Mouse (Mus musculus) liver, embryonic 12.5 days (tissue): Measurements from ENCODE around the gene Vps13c. TPM values are rescaled to one million over a fixed set of nuclear protein-coding genes. Genes with fewer than 3 reads are reported as not detected.
A peak's percentile ranks its signal among the peaks of the same experiment; 100 is the strongest.

Experiments used
- ATAC-seq: fragments of 200-750 bp; cut with Nextera tagmentation; 2 replicates; pipeline ENCODE4 v1.8.0; 2017; ENCODE audit warnings: moderate number of reproducible peaks, mild to moderate bottlenecking, moderate library complexity
- H3K27ac ChIP-seq: fragments of 300-500 bp; sonication (generic); 2 replicates; pipeline ENCODE4 v1.5.1; 2016; ENCODE audit warnings: mild to moderate bottlenecking
- H3K27me3 ChIP-seq: fragments of 300-500 bp; sonication (generic); replicated peaks from 2 replicates; pipeline ENCODE4 v1.6.1; 2016; ENCODE audit warnings: mild to moderate bottlenecking, moderate library complexity
- H3K36me3 ChIP-seq: fragments of 300-500 bp; sonication (generic); 2 replicates; pipeline ENCODE4 v1.6.1; 2016; ENCODE audit warnings: mild to moderate bottlenecking, moderate library complexity
- H3K4me1 ChIP-seq: fragments of 300-500 bp; sonication (generic); 2 replicates; pipeline ENCODE4 v1.6.1; 2016
- H3K4me2 ChIP-seq: fragments of 300-500 bp; sonication (generic); 2 replicates; pipeline ENCODE4 v1.6.1; 2016; ENCODE audit warnings: mild to moderate bottlenecking, moderate library complexity
- H3K4me3 ChIP-seq: fragments of 300-500 bp; sonication (generic); 2 replicates; pipeline ENCODE4 v1.5.1; 2016; ENCODE audit warnings: mild to moderate bottlenecking, moderate library complexity
- H3K9ac ChIP-seq: fragments of 300-500 bp; sonication (generic); 2 replicates; pipeline ENCODE4 v1.6.1; 2016; ENCODE audit warnings: mild to moderate bottlenecking, moderate library complexity
- H3K9me3 ChIP-seq: fragments of 300-500 bp; sonication (generic); replicated peaks from 2 replicates; pipeline ENCODE4 v1.6.1; 2016; ENCODE audit warnings: mild to moderate bottlenecking, moderate library complexity
- WGBS: fragments of 180-500 bp; shearing (Covaris S2); methylation state at CpG from one replicate; pipeline ENCODE4 v1.1.7; 2016; ENCODE audit not compliant: insufficient replicate concordance; 5-methylcytosine and 5-hydroxymethylcytosine counted together
- polyA plus RNA-seq: library from polyadenylated mRNA; unstranded; fragments of >200 nt; fragmentation: Nextera tagmentation; extraction: Ambion mirVana; gene quantifications from 2 replicates; pipeline ENCODE4 v1.2.1, GENCODE M21; 2016

The Vps13c gene
- polyA plus RNA-seq, 1 experiment from 2014 or later = 9.7 TPM

DNA sequence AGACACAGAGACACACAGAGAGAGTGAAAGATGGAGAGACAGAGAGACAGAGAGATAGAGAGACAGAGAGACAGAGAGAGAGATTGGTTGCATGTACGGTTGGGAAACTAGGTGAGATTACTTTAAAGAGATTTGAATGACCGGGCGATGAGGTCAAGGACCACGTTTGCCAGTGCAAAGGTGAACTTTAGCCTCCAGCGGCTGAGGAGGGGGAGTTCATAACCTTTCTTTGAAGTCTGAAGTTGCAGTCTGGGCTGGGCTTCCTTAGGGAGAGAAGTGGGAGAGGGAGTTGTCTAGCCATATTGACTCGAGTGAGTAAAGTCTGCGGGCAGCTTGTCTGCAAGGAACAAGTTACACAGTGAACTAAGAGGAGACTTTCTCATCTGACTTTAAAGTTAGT, 25.2 kb downstream of the Vps13c start:
- Histone ChIP-seq H3K27ac (peak overlapping the region; percentile 73), H3K27me3 (no peaks in the 10 kb centered on the region), H3K4me2 (no peak overlapping the region), H3K4me1 (peaks cover 78% of the 10 kb centered on the region), H3K9me3 (no peaks in the 10 kb centered on the region), H3K4me3 (no peak overlapping the region), H3K9ac (no peak overlapping the region), H3K36me3 (peaks cover 34% of the 10 kb centered on the region)
- WGBS = 75% methylated on average over 7 of the region's 7 CpGs
- ATAC-seq = no peak

GRCm38 (mm10) chr9:67867411-67867810, 27.2 kb downstream of the Vps13c start:
- peaks cover 80% of the 10 kb centered on the region for H3K4me1 ChIP-seq
- peaks cover 32% of the 10 kb centered on the region for H3K36me3 ChIP-seq
- no peak overlapping the region for H3K27ac ChIP-seq
- WGBS = 84% methylated on average over 6 of the region's 6 CpGs
- H3K9me3 ChIP-seq = no peaks in the 10 kb centered on the region
- ATAC-seq = no peak
- no peaks in the 10 kb centered on the region for H3K27me3 ChIP-seq
- H3K4me3 ChIP-seq = no peak overlapping the region
- peak overlapping the region; percentile 25; the same call in 1 of the 2 replicates for H3K9ac ChIP-seq
- H3K4me2 ChIP-seq = no peak overlapping the region

- H3K9me3 ChIP-seq = no peaks in the 10 kb centered on the region
- H3K27ac ChIP-seq = peak overlapping the region; percentile 77
- H3K9ac ChIP-seq = peak overlapping the region; percentile 10; the same call in 1 of the 2 replicates
- WGBS = 58% methylated on average over 16 of the region's 16 CpGs
- H3K4me2 ChIP-seq = peak overlapping the region; percentile 45
- no peaks in the 10 kb centered on the region for H3K27me3 ChIP-seq
- peaks cover 80% of the 10 kb centered on the region for H3K4me1 ChIP-seq
- no peak overlapping the region for H3K4me3 ChIP-seq
- peak; percentile 91 for ATAC-seq
- H3K36me3 ChIP-seq = peaks cover 42% of the 10 kb centered on the region
These were observed 29.7 kb downstream of the Vps13c start for GRCm38 (mm10) chr9:67869691-67870450.

DNA sequence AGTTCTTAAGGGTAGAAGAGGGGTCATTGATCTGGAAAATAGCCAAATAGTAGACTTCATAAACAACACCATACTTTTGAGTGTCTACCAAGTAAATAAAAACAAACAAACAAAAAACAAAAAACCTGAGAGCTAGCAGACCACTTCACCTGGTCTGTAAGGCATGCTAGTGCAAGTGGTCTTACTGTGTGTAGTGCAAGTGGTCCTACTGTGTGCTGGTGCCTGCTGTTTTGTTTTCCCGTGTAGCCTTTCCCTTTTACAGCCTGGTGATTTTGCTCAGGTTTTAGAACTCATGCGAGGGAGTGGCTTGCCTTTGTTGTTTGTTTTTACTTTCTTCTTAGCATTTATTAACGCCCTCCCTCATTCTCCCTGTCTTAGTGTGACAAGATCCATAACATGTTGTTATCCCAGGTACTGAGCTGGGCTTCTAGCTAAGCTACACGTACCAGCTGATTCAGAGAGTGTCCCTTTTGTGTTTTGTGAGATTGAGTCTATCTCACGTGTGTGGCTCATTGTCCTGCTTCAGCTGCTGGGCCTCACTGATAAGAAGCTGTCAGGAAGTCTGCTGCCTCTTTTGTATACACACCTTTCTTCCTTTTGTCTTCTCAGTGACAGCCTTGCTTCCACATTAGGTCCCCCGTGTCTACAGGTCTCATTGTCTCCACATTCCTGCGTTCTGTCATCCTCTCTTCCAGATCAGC, 34.5 kb downstream of the Vps13c start:
- 36% methylated on average over 7 of the region's 7 CpGs for WGBS
- ATAC-seq = peak; percentile 48
- peak overlapping the region; percentile 37 for H3K9ac ChIP-seq

GRCm38 (mm10) chr9:67875337-67875736, 35.1 kb downstream of the Vps13c start:
- H3K27ac ChIP-seq = peak overlapping the region; percentile 82
- H3K4me3 ChIP-seq = no peak overlapping the region
- H3K36me3 ChIP-seq = peaks cover 48% of the 10 kb centered on the region
- no peaks in the 10 kb centered on the region for H3K9me3 ChIP-seq
- WGBS = 24% methylated on average over 2 of the region's 2 CpGs
- peaks cover 85% of the 10 kb centered on the region for H3K4me1 ChIP-seq
- H3K9ac ChIP-seq = no peak overlapping the region
- no peaks in the 10 kb centered on the region for H3K27me3 ChIP-seq
- no peak overlapping the region for H3K4me2 ChIP-seq
- ATAC-seq = peak; percentile 36; the same call in 1 of the 2 replicates

More for the DNA sequence above, 34.5 kb downstream of the Vps13c start:
- no peak overlapping the region for H3K4me2 ChIP-seq
- H3K27ac ChIP-seq = peak overlapping the region; percentile 82
- H3K4me1 ChIP-seq = peaks cover 89% of the 10 kb centered on the region
- H3K27me3 ChIP-seq = no peaks in the 10 kb centered on the region
- no peak overlapping the region for H3K4me3 ChIP-seq
- no peaks in the 10 kb centered on the region for H3K9me3 ChIP-seq
- H3K36me3 ChIP-seq = peaks cover 45% of the 10 kb centered on the region

DNA sequence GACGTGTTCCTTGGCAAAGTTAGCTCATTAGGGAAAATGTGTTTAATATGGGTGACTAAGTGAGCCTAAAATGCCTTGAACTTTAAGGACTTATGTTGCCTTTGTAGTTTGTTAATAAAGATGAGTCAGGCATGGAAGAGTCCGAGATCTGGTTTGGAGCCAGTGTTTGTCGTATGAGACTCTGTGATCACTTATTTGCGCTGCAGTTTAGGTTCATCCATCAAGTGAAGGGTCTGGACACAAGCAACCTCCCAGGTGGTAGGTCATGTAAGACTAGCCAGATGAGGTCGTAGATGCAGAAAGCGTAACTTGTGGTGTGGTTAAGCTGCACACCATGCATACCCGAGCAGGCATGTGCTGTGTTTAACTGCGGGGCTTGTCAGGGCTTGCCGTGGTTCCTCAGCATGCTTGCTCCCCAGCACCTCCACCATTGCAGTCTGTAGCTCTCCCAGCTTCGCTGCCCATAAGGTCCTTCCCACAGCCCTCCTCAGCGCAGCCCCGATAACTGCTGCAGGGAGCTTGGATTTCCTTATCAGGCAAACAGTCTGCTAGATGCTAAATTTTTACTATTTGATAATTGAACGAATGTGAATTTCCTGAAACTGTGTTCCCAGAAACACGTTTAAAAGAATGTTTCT, 37.0 kb downstream of the Vps13c start:
- no peaks in the 10 kb centered on the region for H3K9me3 ChIP-seq
- peak; percentile 87 for ATAC-seq
- 0 out of 2 replicates have a peak overlapping the region, but pooled peaks have one; percentile 11 for H3K4me3 ChIP-seq
- WGBS = 33% methylated on average over 14 of the region's 14 CpGs
- H3K36me3 ChIP-seq = peaks cover 56% of the 10 kb centered on the region
- H3K27me3 ChIP-seq = no peaks in the 10 kb centered on the region
- H3K27ac ChIP-seq = peak overlapping the region; percentile 88
- peak overlapping the region; percentile 44; the same call in 1 of the 2 replicates for H3K9ac ChIP-seq
- H3K4me2 ChIP-seq = peak overlapping the region; percentile 56
- peaks cover 75% of the 10 kb centered on the region for H3K4me1 ChIP-seq

GRCm38 (mm10) chr9:67878197-67878769, 38.1 kb downstream of the Vps13c start:
- Histone ChIP-seq H3K27ac (peak overlapping the region; percentile 90), H3K27me3 (no peaks in the 10 kb centered on the region), H3K4me3 (peak overlapping the region; percentile 6; the same call in 1 of the 2 replicates), H3K4me1 (peaks cover 66% of the 10 kb centered on the region), H3K9ac (peak overlapping the region; percentile 51), H3K4me2 (peak overlapping the region; percentile 54), H3K36me3 (peaks cover 58% of the 10 kb centered on the region), H3K9me3 (no peaks in the 10 kb centered on the region)
- peak; percentile 81 for ATAC-seq
- 46% methylated on average over 11 of the region's 11 CpGs for WGBS

- Histone ChIP-seq H3K4me2 (no peak overlapping the region), H3K9ac (no peak overlapping the region), H3K36me3 (peaks cover 86% of the 10 kb centered on the region), H3K4me3 (no peak overlapping the region), H3K4me1 (peaks cover 21% of the 10 kb centered on the region), H3K9me3 (no peaks in the 10 kb centered on the region), H3K27me3 (no peaks in the 10 kb centered on the region), H3K27ac (no peak overlapping the region)
- no peak for ATAC-seq
- WGBS = 91% methylated on average over 13 of the region's 13 CpGs
These were observed 43.3 kb downstream of the Vps13c start for GRCm38 (mm10) chr9:67883349-67883984.

DNA sequence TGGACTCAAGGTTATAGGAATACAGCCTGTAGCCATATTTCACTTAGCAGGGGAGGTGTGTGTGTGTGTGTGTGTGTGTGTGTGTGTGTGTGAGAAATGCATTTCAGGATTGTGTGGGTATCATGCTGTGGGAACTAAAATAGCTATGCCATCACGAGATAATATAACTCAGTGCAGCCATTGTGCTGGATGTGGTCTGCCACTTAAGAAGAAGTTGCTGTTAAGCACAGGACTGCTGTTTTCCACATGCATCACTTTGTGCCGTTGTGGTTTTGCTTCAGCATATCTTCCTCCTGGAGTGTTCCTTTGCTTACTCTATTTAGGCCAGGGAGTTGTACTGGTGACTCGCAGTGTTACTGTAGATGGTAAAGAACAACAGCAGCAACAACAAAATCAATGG, 43.9 kb downstream of the Vps13c start:
- Histone ChIP-seq H3K9ac (no peak overlapping the region), H3K9me3 (no peaks in the 10 kb centered on the region), H3K27me3 (no peaks in the 10 kb centered on the region), H3K4me3 (no peak overlapping the region), H3K36me3 (peaks cover 87% of the 10 kb centered on the region), H3K4me2 (no peak overlapping the region), H3K4me1 (peaks cover 15% of the 10 kb centered on the region), H3K27ac (no peak overlapping the region)
- 66% methylated on average over 3 of the region's 3 CpGs for WGBS
- ATAC-seq = no peak

DNA sequence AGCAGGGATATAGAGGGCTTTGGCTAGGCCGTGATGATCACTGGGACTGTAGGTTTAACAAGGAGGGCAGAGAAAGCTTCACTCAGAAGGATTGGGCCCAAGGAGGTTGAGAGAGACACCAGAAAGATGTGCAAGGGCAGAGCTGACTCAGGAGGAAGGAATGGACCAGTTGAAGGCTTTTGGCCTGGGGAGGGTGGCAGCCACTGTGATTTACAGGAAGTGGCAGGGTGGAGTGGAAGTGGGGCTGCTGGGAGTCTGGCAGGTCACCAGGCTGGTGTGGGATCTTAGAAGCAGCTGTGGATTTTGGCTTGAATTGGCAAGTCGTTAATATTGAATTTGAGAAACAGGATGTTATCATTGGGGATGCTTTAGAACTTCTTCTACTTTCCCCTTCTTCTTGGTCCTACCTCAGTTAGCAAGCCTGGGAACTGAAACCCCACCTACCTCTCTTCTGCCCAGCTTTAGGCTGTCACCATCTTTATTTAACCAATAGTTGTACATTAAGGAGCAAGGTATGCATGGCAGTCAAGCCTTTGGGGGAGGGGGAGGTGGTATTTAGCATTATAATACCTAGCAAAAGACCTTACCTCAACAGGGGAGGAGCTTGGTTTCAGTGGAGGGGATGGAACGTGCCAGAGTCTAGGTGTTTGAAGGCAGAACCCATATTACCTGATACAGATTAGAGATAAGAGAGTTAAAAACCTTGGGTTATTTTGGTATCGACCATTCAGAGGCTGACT, 47.0 kb downstream of the Vps13c start:
- ATAC-seq = no peak
- Histone ChIP-seq H3K4me1 (0 out of 2 replicates have a peak, but pooled peaks cover under 1% of the 10 kb centered on the region), H3K4me3 (no peak overlapping the region), H3K27ac (no peak overlapping the region), H3K4me2 (no peak overlapping the region), H3K9ac (no peak overlapping the region), H3K27me3 (no peaks in the 10 kb centered on the region), H3K9me3 (no peaks in the 10 kb centered on the region), H3K36me3 (peaks cover 86% of the 10 kb centered on the region)
- 80% methylated on average over 4 of the region's 4 CpGs for WGBS

- H3K4me3 ChIP-seq = no peak overlapping the region
- H3K36me3 ChIP-seq = peaks cover 85% of the 10 kb centered on the region
- H3K9ac ChIP-seq = no peak overlapping the region
- H3K4me2 ChIP-seq = no peak overlapping the region
- WGBS = 77% methylated on average over 1 of the region's 1 CpGs
- no peak overlapping the region for H3K27ac ChIP-seq
- H3K9me3 ChIP-seq = no peaks in the 10 kb centered on the region
- H3K4me1 ChIP-seq = 0 out of 2 replicates have a peak, but pooled peaks cover 5% of the 10 kb centered on the region
- ATAC-seq = no peak
- no peaks in the 10 kb centered on the region for H3K27me3 ChIP-seq
These were observed 53.3 kb downstream of the Vps13c start for GRCm38 (mm10) chr9:67893474-67893873.
